Mouse (Mus musculus) retina, postnatal 7 days (tissue): ENCODE measurements around the gene Car5a.
A peak's percentile ranks its signal among the peaks of the same experiment; 100 is the strongest.

Source experiments
- DNase-seq: peaks from one replicate; pipeline ENCODE4 v3.0.0-alpha.2; 2012; ENCODE audit warnings: low read depth, low spot score

Car5a gene

DNA sequence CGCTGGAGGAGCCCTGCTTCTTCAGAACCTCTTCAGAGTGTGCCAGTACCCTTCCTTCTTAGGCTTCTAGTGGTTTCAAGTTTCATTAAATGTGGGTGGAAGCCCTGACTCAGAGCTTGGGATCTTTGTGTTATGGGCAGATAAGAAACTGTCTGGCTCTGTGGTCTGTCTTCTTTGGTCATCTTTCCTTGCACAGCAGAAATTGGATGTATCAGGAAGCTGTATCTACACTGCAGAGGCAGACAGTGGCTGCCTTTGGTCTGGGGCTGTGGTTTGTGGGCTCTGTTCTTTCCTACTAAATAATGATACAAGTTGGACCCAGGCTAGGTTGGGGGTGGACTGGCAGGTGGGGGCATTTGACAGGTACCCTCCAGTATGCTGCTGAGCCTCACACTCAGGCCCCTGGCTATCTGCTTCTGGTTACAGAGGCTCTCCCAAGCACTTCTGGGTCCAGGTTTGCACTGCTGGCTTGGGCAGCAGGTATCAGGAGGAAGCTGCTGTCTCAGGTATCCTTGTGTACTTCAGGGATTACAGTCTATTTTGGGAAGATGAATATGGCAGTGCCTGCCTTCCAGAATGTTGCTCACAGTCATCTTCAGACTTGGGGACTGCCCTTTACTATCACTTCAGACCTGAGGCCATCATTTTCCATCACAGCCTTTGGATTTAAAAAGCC is 11.3 kb upstream of the Car5a start:
- no peak for DNase-seq

DNA sequence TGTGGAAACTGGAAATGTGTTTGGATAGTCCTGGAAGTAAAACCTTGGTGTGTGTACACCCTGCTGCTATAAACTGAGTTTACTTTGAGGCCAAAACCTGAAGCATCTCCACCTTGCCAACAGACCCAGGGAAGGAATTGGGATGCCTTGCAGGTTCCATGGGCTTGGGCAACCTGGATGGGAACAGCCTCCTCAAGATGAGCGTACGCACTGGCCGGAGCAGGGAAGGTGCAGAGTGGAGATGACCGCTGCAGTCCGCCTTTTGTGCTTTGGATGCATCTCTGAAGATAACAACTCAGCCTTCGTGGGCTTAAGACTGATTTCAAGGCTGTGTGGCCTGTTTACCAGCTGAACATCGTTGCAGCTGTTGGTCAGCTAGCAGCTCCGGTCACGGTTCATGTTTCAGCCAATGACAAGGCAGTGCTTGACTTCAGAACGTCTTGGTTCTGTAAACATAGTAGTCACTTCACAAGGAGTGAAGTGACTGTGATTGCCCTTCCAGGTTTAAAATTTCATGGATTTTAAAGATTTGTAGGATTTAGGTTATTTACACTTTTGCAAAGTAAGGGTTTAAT is 10.4 kb upstream of the Car5a start:
- no peak for DNase-seq

DNA sequence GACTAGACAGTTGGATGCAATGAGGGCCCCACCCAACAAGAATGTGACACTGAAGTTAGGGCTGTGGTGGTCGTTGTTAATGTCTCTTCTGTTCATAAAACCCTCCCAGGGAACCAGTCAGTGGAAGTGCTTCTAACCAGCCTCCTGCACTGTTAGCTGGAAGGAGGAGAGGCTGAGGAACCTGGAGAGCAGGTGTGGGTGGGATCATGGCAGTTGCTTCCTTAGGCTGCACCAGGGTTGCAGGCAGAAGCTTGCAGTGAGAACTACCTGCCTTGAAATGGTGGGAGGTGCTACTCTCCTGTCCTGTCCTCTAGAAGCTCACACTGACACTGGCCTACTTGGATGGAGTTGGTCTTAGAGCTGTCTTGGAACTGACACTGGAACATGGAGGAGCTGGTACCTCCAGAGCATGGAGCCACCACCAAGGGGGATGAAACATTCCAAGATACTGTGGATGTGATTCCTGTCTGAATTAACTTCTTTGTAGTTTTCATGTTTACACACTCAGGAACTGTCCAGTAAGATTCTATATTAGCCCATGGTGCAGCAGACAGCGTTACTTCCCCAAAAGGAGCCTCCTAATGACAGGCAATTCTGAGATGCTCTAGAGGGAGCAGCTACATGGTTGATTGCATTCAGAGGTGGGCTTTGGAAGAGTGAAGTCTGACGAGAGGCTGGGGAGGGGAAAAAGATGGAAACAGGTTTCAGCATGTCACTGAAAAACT is 9.3 kb upstream of the Car5a start:
- DNase-seq, result no peak

DNA sequence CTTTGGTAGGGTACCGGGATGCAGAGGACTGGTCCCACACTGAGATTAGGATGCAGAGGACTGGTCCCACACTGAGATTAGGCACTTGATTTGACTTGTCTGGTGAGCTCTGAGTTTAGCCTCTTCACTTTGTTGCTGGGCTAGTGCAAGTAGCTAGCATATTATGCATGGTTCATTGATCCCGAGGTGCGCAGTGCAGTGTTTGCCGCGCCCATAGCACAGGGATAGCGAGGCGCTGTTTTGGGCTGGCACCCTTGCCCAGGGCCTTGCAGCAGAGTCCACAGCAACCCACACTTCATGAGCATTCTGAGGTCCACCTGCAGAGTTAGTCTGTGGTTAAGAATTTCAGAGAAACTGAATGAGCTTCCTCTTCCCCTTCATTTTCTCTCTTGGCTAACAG is 8.1 kb upstream of the Car5a start:
- DNase-seq, result no peak

DNA sequence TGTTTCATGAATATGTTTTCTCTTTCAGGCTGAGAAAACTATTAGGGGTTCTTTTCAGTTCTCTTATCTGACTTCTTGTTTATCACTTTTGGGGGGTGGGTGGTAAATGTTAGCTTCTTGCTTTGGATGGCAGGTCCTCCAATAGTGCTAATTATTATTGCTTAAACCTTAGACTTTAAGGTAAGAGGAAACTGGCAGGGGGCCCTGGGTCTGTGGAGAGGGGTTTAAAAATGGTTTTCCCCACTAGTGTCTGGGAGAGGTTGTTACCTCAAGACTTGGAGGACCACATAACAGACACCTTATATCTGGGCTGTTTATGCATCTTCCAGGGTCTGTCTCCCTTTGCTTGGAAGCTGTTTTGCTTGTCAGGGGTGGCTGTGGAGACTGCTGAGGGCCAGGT is 7.4 kb upstream of the Car5a start:
- no peak for DNase-seq

DNA sequence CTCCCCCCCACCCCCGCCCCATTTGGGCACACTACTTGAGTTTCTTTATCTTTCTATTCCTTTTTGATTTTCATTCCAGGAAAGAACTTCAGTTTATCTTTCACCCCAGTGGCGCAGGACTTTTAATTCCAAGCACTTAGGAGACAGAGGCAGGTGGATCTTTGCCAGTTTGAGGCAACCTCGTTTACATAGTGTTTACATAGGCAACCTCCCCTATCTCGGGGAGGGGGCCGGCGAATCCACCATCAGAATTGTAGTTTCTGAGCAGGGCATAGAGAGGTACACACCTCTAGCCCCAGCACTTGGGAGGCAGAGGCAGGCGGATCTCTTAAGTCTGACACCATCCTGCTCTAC is 6.9 kb upstream of the Car5a start:
- no peak for DNase-seq

DNA sequence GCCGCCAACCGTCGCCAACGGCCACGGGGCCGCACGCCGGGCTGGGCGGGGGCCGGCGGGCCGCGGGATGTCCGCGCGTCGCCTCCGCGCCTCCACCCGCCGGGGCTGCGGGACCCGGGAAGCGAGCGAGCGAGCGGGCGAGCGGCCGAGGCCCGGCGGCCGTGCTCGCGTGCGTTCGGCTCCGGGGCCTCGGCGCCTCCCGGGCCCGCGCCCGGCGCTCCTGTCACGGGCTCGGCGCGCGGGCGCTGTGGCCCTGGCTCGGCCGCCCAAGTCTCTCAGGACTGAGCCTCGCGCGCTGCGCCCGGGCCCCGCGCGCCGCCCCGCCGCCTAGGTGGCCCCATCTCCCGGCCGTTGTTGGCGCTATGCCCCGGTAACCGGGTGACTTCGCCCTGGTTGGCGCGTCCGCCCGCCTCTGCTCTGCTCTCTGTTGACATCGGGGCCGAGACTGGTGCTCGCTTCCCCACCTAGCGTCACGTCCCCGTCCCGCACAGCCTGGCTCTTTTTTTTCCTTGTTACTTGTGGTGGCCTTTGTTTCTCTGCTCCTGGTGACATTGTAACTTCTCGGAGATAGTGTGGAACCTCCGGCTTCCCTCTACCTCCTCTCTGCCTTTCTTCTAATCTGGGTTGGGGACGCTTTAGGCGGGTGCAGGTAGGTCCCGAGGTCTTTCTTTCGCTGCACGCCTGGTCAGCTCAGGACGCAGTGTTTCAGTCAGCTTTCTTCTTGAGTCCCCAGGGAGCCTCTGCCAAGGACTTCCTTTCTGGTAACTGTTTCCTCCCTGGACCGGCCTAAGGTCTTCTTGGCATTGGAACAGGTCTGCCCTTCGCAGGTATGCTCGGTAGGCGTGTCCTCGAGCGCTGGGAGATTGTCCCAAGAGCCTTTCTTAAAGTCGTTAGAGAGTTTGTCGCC is 6.3 kb upstream of the Car5a start:
- DNase-seq, result no peak

DNA sequence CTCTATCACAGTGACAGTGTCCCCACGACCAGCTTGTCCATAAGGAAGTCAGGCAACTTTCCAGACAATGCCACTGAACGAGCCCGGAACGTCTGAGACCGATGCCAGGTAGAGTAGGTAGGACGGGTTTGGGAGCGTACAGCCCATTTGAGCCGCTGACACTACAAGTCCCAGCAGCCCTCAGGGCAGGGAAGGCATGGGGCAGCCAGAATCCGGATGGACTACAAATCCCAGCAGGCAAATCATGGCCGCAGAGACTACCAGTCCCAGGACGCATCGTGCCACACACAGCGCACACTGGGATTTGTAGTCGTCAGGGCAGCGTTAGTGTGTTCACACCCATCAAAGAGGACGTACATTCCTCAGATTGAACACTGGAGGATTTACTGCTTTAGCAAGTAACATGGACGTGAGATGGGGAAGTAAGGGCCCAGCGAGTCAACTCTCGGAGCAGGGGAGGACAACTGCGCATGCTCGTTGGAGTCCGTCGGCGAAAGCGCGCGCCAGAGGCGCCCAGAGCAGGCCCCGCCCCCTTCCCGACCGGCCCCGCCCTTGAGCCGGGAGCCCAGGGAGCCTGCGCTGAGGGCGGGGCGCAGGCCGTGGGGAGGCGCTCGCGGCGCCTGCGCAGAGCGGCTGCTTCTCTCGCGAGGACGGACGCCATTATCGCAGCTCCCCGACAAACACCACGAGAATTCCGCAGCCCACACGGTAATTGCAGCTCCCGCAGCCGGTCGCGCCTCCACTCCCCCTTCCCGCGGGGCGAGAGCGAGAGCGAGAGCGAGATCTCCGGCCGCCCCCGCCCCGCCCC is 5.4 kb upstream of the Car5a start:
- peak; percentile 98 for DNase-seq

DNA sequence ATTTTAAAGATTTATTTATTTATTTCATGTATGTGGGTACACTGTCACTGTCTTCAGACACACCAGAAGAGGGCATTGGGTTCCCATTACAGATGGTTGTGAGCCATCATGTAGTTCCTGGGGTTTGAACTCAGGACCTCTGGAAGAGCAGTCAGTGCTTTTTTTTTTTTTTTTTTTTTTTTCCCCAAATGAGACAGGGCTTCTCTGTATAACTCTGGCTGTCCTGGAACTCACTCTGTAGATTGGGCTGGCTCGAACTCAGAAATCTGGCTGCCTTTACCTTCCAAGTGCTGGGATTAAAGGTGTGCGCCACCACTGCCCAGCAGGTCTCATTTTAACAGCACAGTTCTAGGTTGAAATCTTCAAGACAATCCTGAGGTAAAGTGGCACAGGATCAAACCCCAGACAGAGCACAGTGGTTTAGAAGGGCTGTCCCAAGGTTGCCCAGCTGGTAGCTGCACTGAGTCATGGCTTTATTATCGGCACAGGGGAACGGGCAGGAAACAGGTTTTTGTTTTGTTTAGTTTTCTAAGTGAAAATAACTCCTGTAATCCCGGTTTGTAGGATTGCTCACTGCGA is 4.6 kb upstream of the Car5a start, which contains the start of gene Banp:
Gene Banp (plus strand): TSS at position 529 of the 579 bp plus-strand sequence.
- DNase-seq, result no peak

DNA sequence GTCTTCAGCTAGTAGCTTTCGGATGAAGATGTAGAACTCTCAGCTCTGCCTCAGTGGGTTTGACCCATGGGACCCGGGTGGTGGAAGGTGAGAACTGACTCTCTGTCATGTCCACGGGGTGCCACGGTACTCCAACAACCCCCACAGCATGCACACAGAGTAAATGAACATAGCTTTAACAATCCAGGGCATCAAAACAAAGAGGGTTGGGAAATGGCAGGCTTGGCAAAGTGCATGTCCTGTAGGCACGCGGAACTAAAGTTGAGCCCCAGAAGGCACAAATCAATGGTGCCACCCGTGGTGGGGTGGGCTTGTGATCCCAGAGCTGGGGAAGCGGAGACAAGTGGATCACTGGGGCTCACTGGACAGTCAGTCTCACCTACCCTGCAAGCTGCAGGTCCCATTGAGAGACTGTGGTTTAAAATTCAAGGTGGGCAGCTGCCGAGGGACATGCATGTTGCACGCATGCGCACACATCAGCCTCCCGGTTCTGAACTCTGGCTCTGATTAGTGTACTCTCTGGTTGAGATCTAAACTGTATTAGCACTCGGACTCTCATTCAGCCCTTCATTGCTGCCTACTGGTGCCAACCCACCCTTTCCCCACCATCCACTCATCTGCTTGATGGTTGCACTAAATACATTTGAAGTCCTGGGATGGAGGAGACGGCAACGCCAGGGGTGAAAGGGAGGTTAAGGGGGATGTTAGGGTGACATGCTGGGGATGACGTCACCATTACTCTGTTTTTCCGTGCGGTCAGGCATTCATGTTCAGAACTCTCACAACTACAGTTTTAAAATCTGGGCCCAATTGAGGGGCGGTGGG is 3.8 kb upstream of the Car5a start:
- DNase-seq, result no peak

DNA sequence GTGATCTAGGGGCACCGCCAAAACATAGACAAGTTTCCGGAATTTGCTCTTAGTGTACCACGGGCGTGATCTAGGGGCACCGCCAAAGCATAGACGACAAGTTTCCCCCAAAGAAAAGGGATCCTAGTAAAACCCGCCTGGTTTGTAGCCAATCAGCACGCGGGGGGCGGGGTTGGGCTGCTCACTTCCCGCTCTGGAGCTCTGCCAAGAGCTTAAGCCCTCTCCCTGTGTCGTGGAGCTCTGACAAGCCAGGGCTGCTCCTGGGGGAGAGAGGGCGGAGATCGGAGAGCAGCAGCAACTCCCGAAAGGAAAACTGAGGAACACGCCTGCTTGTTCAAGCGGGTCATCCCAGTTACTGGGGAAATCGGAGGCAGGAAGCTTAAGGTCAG is 3.0 kb upstream of the Car5a start:
- peak; percentile 83 for DNase-seq

DNA sequence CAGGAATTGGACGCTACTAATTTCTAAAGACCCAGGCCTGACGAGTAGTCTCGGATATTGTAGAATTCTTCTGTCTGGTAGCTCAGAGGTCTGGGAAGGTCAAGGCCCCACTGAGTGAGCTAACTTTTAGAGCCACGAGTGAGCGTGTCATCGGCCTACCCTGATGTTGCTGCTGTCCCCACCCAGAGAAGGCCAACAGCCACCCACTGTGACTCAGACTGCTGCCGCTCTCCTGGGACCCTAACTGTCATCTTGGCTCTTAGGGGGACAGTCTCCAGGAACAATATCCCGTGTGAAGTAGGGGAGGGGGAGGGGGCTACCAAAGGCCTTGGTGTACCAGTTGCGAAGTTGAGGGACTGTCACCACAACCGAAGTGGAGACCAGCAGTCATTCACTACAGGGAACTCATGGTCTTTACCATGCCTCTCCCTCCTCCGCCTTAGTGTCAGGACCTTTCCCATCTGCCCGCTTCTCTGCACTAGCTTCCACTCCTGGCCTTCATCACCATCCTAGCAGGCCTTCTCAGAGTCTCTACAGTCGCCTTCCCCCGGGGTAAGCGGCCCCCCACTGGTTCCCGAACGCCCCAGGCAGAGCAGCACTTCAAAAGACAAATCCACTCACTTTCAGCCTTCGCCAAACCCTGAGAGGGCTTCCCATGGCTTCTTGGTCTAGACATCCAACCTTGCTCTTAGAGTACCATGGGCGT is 2.5 kb upstream of the Car5a start:
- DNase-seq, result no peak

DNA sequence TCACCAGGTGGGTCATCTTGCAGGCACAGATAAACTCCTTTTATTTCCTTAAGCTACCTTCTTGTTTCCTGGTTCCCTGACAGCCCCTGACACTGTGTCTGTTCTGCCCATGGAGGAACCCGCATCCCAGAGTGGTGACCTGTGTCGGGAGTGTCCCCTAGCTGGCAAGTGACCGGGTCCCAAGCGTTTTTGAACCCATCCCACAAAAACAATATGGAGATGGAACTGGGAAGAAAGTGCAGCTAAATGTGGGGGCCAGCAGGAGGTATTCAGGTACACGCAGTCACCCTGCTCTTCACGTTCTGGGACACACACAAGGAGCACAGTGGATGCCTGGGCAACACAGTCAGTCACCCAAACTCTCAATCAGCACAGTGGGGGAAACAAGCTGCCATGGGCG is 1.6 kb upstream of the Car5a start:
- no peak for DNase-seq

DNA sequence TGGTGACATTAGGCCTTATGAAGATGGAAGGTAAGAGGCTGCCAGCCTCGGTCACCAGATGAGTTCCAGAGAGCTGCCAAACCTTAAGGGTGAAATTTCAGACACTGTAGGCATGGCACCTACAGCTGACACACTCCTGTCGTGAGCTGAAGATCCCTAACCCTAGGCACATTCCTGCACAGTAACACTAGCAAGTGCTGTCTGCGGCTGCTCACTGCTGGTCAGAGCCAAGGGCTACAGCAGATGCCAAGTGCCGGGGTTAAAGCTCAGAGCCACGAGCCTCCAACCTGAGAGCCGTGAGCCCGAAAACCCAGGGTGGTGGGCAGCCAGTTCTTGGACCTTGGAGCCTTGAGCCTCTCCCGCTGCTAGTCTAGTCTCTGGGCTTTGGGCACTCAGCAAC is 988 bp downstream of the Car5a start:
- no peak for DNase-seq

DNA sequence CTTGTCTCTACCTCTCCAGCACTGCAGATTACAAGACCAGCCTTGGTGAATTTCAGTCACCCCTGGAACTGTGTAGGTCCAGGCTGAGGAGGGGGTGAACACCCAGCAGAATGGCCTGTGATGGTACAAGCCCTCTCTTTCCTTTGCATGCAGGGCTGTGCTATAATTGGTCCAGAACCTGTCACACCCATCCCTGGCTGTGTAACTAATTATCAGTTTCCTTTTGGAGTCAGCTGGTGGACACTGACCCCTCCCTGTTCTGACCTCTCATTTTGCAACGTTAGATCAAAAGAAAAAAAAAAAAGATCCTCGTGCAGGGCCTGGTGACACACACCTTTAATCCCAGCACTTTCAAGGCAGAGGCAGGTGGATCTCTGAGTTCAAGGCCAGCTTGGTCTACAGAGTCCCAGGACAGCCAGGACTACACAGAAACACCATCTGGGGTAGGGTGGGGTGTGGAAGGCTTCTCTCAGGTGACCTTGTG is 1.6 kb downstream of the Car5a start:
- no peak for DNase-seq

DNA sequence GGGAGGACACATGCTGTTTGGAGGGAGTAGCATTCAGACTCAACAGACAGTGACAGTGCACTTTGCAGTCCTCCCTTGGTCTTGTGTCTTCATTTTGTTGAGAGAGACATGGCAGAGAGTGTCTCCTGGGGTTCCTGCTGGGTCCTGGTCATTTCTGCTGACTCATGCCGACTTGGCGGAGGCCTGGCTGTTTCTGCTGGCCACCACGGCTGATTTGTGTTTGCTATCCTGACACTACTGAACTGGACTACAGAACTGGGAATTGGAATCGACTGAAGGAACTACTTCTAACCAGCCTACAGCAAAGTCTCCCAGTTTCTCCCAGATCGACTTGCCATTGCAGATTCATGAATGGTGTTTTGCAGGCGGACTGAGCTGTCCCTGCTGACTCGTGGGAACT is 6.0 kb downstream of the Car5a start:
- DNase-seq, result no peak

DNA sequence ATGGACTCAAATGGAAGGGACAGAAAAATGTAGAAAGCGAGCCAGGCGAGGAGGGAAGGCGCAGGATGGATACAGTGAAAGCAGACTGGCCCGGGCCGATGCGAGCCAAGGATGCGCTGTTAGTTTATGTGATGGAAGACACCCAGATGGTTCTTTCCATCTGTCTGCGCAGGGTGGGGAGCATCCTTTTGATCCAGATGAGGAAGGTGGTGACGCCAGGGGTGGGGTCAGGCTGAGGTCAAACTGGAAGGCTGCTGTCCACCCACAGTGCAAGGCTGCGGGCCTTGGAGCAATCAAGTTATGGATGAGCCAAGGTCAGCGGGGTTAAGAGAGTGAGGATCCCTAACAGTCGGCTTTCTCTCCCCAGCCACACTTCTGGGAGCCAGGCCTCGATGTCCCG is 8.3 kb downstream of the Car5a start:
- no peak for DNase-seq

DNA sequence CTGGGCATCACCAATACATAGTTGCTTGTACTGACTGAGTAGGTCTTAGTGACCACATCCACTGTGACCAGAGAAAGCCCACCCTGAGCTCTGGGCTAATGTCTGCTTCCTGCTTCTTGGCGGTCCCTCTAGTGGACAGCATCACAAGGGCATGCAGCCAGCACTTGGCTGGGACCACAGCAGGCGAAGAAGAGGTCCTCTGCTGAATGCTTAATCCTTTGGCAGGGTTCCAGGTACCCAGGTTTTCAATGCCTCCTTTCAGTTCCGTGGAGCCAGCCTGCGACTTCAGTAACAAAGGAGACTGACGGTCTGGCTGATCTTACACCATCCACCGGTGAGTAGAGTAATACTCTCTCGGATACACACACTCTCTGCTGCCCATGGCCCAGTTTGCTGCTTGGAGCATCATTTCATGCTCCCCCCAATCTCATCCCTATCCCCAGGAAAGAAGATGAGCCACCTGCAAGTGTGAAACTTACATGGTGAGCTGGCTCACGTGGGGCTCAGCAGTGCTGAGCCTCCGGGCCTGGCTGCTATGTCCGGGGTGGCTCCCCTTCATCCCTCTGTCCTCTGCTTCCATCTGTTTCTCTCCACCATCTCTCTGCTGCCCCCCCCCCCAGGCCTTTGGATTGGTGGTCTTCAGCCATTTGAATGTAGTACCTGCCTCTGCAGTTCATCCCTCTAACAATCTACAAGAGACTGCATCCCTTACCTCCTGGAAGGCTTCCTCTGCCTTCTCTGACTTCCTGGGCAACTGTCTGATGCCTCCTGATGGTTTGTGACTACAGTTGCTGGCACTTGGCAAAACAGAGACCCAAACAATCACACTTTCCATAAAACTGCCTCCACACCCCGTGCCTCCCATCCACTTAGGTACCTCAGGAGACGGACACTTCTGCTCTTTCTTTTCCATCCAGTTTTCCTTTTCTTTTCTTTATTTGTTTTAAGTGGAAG is 9.1 kb downstream of the Car5a start:
- no peak for DNase-seq
